Mouse (Mus musculus) intestine, embryonic 14.5 days (tissue): Measurements from ENCODE around the gene Olfr1113. TPM values are rescaled to one million over a fixed set of nuclear protein-coding genes. Genes with fewer than 3 reads are reported as not detected.
"Not testable (repeated sequence)": the region's sequence is repeated elsewhere in the genome, so short reads cannot be mapped to it uniquely, and the experiment has no call there.

ENCODE experiments used
- ATAC-seq: fragments of 200-750 bp; cut with Nextera tagmentation; replicated peaks from 2 replicates; pipeline ENCODE4 v1.8.0; 2017; ENCODE audit warnings: low read depth, moderate number of reproducible peaks, moderate TSS enrichment, moderate library complexity; ENCODE audit not compliant: low FRiP score, low TSS enrichment
- DNase-seq: peaks from one replicate; pipeline ENCODE4 v3.0.0-alpha.2; 2018; ENCODE audit warnings: low spot score
- H3K27ac ChIP-seq: fragments of 300-500 bp; sonication (generic); 2 replicates; pipeline ENCODE4 v1.5.1; 2014; ENCODE audit warnings: low read depth, mild to moderate bottlenecking, control low read depth
- H3K27me3 ChIP-seq: fragments of 300-500 bp; sonication (generic); replicated peaks from 2 replicates; pipeline ENCODE4 v1.6.1; 2014; ENCODE audit warnings: low read length, control low read depth; ENCODE audit not compliant: control insufficient read depth, insufficient read depth
- H3K36me3 ChIP-seq: fragments of 300-500 bp; sonication (generic); 2 replicates; pipeline ENCODE4 v1.6.1; 2014; ENCODE audit warnings: low read length, control low read depth; ENCODE audit not compliant: control insufficient read depth, insufficient read depth
- H3K4me1 ChIP-seq: fragments of 300-500 bp; sonication (generic); replicated peaks from 2 replicates; pipeline ENCODE4 v1.6.1; 2014; ENCODE audit warnings: low read length, control low read depth, mixed read lengths; ENCODE audit not compliant: control insufficient read depth, insufficient read depth
- H3K4me2 ChIP-seq: fragments of 300-500 bp; sonication (generic); 2 replicates; pipeline ENCODE4 v1.6.1; 2014; ENCODE audit warnings: low read length
- H3K4me3 ChIP-seq: fragments of 300-500 bp; sonication (generic); 2 replicates; pipeline ENCODE4 v1.5.1; 2014; ENCODE audit warnings: low read depth, low read length, control low read depth, mixed read lengths
- H3K9ac ChIP-seq: fragments of 300-500 bp; sonication (generic); 2 replicates; pipeline ENCODE4 v1.6.1; 2014; ENCODE audit warnings: mild to moderate bottlenecking, low read length
- H3K9me3 ChIP-seq: fragments of 300-500 bp; sonication (generic); 2 replicates; pipeline ENCODE4 v1.6.1; 2016; ENCODE audit warnings: low read length, control low read depth; ENCODE audit not compliant: control insufficient read depth
- WGBS: fragments of 180-500 bp; shearing (Covaris S2); extraction: QIAGEN DNeasy Blood & Tissue Kit; methylation state at CpG from one replicate; pipeline ENCODE4 v1.1.7; 2014; 5-methylcytosine and 5-hydroxymethylcytosine counted together
- microRNA-seq: library from miRNA; unstranded; fragments of <30 nt; microRNA quantifications from one replicate; pipeline ENCODE4, GENCODE M21; 2016
- polyA plus RNA-seq: library from polyadenylated mRNA; unstranded; fragments of >200 nt; fragmentation: Nextera tagmentation; extraction: Ambion mirVana; gene quantifications from 2 replicates; pipeline ENCODE4 v1.2.1, GENCODE M21; 2014

Gene Olfr1113
- not detected in 2 replicates for polyA plus RNA-seq

GRCm38 (mm10) chr2:87208670-87209069 lies at the start of gene Olfr1113:
TSS of gene Olfr1113 (plus strand) at chr2:87208970.
- no peaks in the 10 kb centered on the region for H3K4me1 ChIP-seq
- no peak within 1 kb of the TSS for H3K27ac ChIP-seq
- H3K27me3 ChIP-seq, result no peaks in the 10 kb centered on the region
- H3K36me3 ChIP-seq, result no peaks in the 10 kb centered on the region
- ATAC-seq (no peak), DNase-seq (no peak)
- no peak within 1 kb of the TSS for H3K4me3 ChIP-seq
- WGBS, result 80% methylated on average over 2 of the region's 2 CpGs
- H3K9ac ChIP-seq, result no peak within 1 kb of the TSS
- H3K4me2 ChIP-seq, result no peak within 1 kb of the TSS
- H3K9me3 ChIP-seq, result no peaks in the 10 kb centered on the region

- 80% methylated on average over 2 of the region's 2 CpGs for WGBS
- ATAC-seq, DNase-seq, H3K36me3 ChIP-seq, H3K9me3 ChIP-seq, H3K4me3 ChIP-seq, H3K27me3 ChIP-seq, H3K4me2 ChIP-seq, H3K4me1 ChIP-seq, H3K27ac ChIP-seq, H3K9ac ChIP-seq: not testable (repeated sequence)
Observed at GRCm38 (mm10) chr2:87167731-87168130, 41.0 kb upstream of the Olfr1113 start.

- ATAC-seq (no peak), DNase-seq (no peak)
- no peaks in the 10 kb centered on the region for H3K36me3 ChIP-seq
- H3K9me3 ChIP-seq, result no peaks in the 10 kb centered on the region
- no peak within 1 kb of the TSS for H3K9ac ChIP-seq
- H3K4me1 ChIP-seq, result no peaks in the 10 kb centered on the region
- WGBS, result 84% methylated on average over 1 of the region's 1 CpGs
- no peak within 1 kb of the TSS for H3K27ac ChIP-seq
- no peaks in the 10 kb centered on the region for H3K27me3 ChIP-seq
- H3K4me3 ChIP-seq, result no peak within 1 kb of the TSS
- H3K4me2 ChIP-seq, result no peak within 1 kb of the TSS
Observed at GRCm38 (mm10) chr2:87187498-87187897, 21.3 kb upstream of the Olfr1113 start, which contains the start of gene Olfr1112. TSS of gene Olfr1112 (plus strand) at chr2:87187798.

- ATAC-seq (no peak), DNase-seq (no peak)
- Histone ChIP-seq H3K9ac (no peak within 1 kb of the TSS), H3K9me3 (no peaks in the 10 kb centered on the region), H3K4me2 (no peak within 1 kb of the TSS), H3K36me3 (no peaks in the 10 kb centered on the region), H3K27me3 (no peaks in the 10 kb centered on the region), H3K27ac (no peak within 1 kb of the TSS), H3K4me3 (no peak within 1 kb of the TSS), H3K4me1 (no peaks in the 10 kb centered on the region)
- 89% methylated on average over 2 of the region's 2 CpGs for WGBS
Observed at GRCm38 (mm10) chr2:87247713-87248112, 38.9 kb downstream of the Olfr1113 start, which contains the start of gene Olfr1115. TSS of gene Olfr1115 (plus strand) at chr2:87248013.

Small RNA genes within 50 kb of the gene (microRNA-seq; reads per million reads assigned to microRNA genes)
- gene Gm27438, result not detected

Other genes with a start within 250 kb of the Olfr1113 start
- gene Olfr1099, start 248.3 kb upstream of the Olfr1113 start, polyA plus RNA-seq, result not detected in 2 replicates
- not detected in 2 replicates for gene Olfr1100, start 229.0 kb upstream of the Olfr1113 start, polyA plus RNA-seq
- gene Olfr1101, start 217.7 kb upstream of the Olfr1113 start, polyA plus RNA-seq, result not detected in 2 replicates
- gene Olfr1102, start 210.6 kb upstream of the Olfr1113 start, polyA plus RNA-seq, result not detected in 2 replicates
- gene Olfr1104, start 181.9 kb upstream of the Olfr1113 start, polyA plus RNA-seq, result not detected in 2 replicates
- gene Olfr1105, start 172.4 kb upstream of the Olfr1113 start, polyA plus RNA-seq, result not detected in 2 replicates
- gene Olfr1106, start 156.7 kb upstream of the Olfr1113 start, polyA plus RNA-seq, result not detected in 2 replicates
- gene Olfr1107, start 133.2 kb upstream of the Olfr1113 start, polyA plus RNA-seq, result not detected in 2 replicates
- gene Olfr1109, start 113.0 kb upstream of the Olfr1113 start, polyA plus RNA-seq, result not detected in 2 replicates
- not detected in 2 replicates for gene Olfr259, start 94.4 kb upstream of the Olfr1113 start, polyA plus RNA-seq
- not detected in 2 replicates for gene Olfr1110, start 68.7 kb upstream of the Olfr1113 start, polyA plus RNA-seq
- gene Olfr1111, start 56.3 kb upstream of the Olfr1113 start, polyA plus RNA-seq, result not detected in 2 replicates
- not detected in 2 replicates for gene Olfr1112, start 21.2 kb upstream of the Olfr1113 start, polyA plus RNA-seq
- gene Olfr1115, start 39.0 kb downstream of the Olfr1113 start, polyA plus RNA-seq, result not detected in 2 replicates
- not detected in 2 replicates for gene Olfr1116, start 58.6 kb downstream of the Olfr1113 start, polyA plus RNA-seq
- gene Olfr1118, start 98.6 kb downstream of the Olfr1113 start, polyA plus RNA-seq, result not detected in 2 replicates
- not detected in 2 replicates for gene Olfr1120, start 145.8 kb downstream of the Olfr1113 start, polyA plus RNA-seq
- gene Olfr1121, start 160.9 kb downstream of the Olfr1113 start, polyA plus RNA-seq, result not detected in 2 replicates
- gene Olfr1122, start 176.9 kb downstream of the Olfr1113 start, polyA plus RNA-seq, result not detected in 2 replicates
- gene Olfr1123, start 207.7 kb downstream of the Olfr1113 start, polyA plus RNA-seq, result not detected in 2 replicates
- gene Olfr1124, start 221.3 kb downstream of the Olfr1113 start, polyA plus RNA-seq, result 0.07 TPM in 1 of 2 replicates, not detected in the other
- gene Olfr1126, start 245.0 kb downstream of the Olfr1113 start, polyA plus RNA-seq, result not detected in 2 replicates